Mouse (Mus musculus): ENCODE data around the gene 1700014D04Rik. TPM values are rescaled to one million over a fixed set of nuclear protein-coding genes. Genes with fewer than 3 reads are reported as not detected.
A peak's percentile ranks its signal among the peaks of the same experiment; 100 is the strongest.
"Not testable (repeated sequence)": the region's sequence is repeated elsewhere in the genome, so short reads cannot be mapped to it uniquely, and the experiment has no call there.

1700014D04Rik gene
- polyA plus RNA-seq, 1 experiment from 2014 or later, result not detected

GRCm38 (mm10) chr13:59766786-59767515, 20.4 kb upstream of the 1700014D04Rik start:
- peak overlapping the region; percentile 5; the same call in 1 of the 2 replicates for H3K4me2 ChIP-seq

DNA sequence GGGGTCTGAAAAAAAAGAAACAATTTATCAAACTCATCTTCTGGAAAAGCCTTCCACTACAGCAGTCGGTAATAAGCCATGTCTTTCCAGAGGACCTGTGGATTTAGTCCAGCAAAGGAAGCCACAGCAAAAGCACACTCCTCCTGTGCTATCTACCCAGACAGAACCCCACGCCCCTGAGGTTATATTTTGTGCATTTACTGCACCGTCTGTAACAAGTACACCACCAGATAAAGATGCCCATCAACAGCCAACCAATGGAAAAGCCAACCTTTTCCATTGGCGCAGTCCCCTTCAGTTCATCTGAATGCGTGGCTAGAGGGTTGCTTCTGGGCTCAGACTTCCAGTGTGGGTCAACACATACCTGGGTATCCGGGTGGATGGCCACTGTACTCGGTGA, 16.2 kb upstream of the 1700014D04Rik start:
- Histone ChIP-seq H3K36me3 (ENCODE audit: poor library complexity, severe bottlenecking) (peaks cover 61% of the 10 kb centered on the region), H3K27ac (no peak overlapping the region), H3K4me3 (no peak overlapping the region), H3K27me3 (no peaks in the 10 kb centered on the region), H3K9me3 (replicated peaks) (no peaks in the 10 kb centered on the region), H3K9ac (no peak overlapping the region), H3K4me1 (peaks cover 18% of the 10 kb centered on the region), H3K4me2 (no peak overlapping the region)
- WGBS, result 95% methylated on average over 7 of the region's 7 CpGs
- no peak for ATAC-seq

More at GRCm38 (mm10) chr13:59766786-59767515, 20.4 kb upstream of the 1700014D04Rik start:
- Histone ChIP-seq H3K4me3 (no peak overlapping the region), H3K9ac (peak overlapping the region; percentile 17; the same call in 1 of the 2 replicates), H3K4me1 (peaks cover 41% of the 10 kb centered on the region), H3K27ac (no peak overlapping the region), H3K9me3 (replicated peaks) (no peaks in the 10 kb centered on the region), H3K27me3 (no peaks in the 10 kb centered on the region), H3K36me3 (ENCODE audit: poor library complexity, severe bottlenecking) (peaks cover 27% of the 10 kb centered on the region)
- 85% methylated on average over 11 of the region's 11 CpGs for WGBS
- ATAC-seq, result no peak

DNA sequence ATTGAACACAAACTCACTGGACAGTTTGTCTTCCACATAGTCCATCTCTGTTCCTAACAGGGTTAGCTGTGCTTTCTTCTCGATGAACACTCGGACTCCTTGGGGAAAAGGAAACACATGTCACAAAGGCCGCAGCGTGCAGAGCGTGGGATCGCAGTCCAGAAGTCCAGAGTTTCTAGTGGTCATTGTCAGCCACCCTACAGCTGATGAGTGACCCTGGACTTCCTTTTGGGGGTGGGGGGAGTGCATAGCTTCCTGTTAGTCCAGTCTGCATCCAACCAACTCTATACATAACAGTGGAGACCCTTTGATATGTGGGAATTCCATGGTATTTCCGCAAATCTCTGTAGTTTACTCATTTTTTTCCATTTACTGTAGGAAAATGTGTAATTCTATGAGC, 10.4 kb upstream of the 1700014D04Rik start:
- H3K4me2 ChIP-seq, result no peak overlapping the region
- H3K27me3 ChIP-seq, result no peaks in the 10 kb centered on the region
- WGBS, result 95% methylated on average over 7 of the region's 7 CpGs
- H3K9me3 ChIP-seq (replicated peaks), result no peaks in the 10 kb centered on the region
- no peak overlapping the region for H3K9ac ChIP-seq
- H3K4me3 ChIP-seq, result no peak overlapping the region
- peaks cover 70% of the 10 kb centered on the region for H3K36me3 ChIP-seq (ENCODE audit: poor library complexity, severe bottlenecking)
- no peak overlapping the region for H3K27ac ChIP-seq
- H3K4me1 ChIP-seq, result no peaks in the 10 kb centered on the region
- ATAC-seq, result no peak

DNA sequence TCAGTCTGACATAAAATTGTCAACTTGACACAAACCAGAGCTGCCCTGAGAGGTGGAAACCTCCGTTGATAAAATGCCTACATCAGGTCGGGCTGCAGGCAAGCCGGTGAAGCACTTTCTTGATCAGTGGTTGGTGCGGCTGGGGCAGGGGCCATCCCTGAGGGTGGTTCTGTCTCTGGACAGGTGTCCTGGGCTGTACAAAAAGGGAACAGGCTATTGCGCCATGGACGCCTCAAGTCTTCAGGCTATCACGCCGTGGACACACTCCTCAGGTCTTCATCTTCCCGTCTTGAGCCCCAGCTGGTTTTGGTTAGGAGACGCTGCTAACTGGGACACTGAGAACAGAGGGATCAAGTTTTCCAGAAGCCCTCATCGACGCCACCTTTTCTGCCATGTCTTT, 3.8 kb upstream of the 1700014D04Rik start:
- no peak for ATAC-seq
- no peaks in the 10 kb centered on the region for H3K4me1 ChIP-seq
- no peak overlapping the region for H3K4me3 ChIP-seq
- 86% methylated on average over 12 of the region's 12 CpGs for WGBS
- H3K36me3 ChIP-seq (ENCODE audit: poor library complexity, severe bottlenecking), result peaks cover 14% of the 10 kb centered on the region
- no peak overlapping the region for H3K9ac ChIP-seq
- no peaks in the 10 kb centered on the region for H3K9me3 ChIP-seq (replicated peaks)
- no peak overlapping the region for H3K27ac ChIP-seq
- no peaks in the 10 kb centered on the region for H3K27me3 ChIP-seq
- H3K4me2 ChIP-seq, result no peak overlapping the region

DNA sequence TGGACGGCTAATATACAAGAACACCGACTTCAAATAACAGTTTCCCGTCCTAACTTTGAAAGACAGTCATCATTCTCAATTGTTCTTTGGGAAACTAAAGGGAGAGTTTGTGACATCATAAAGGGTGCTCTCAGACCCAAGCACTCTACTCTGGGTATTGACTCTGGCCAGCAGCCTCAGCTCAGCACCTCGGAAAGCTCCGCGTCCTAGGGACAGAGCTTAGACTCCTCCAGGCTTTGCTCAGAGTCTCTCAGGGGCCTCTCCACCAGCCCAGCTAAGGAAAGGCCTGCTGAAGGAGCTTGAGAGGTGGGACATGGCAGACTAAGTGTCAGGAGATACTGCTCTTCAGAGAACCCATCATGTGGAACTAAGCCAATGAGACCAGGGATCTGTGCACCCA, 388 bp downstream of the 1700014D04Rik start:
- no peak overlapping the region for H3K4me2 ChIP-seq
- no peak for ATAC-seq
- 81% methylated on average over 5 of the region's 6 CpGs for WGBS

DNA sequence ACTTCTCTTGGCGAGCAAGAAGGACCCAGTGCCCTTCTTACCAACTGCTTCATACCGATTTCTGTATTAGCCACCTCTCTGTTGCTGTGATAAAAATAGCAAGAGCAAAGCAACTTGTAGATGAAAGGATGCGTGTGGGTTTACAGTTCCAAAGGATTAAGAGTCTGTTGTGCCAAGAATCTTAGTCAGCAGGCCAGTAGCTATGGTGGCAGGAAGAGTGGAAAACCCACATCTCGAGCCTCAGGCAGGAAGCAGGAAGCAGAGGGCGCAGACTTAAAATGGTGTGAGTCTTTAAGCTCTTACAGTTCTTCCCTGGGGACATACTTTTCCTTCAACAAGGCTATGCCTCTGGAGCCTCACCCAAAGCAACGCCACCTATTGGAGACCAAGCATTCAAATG, 1.1 kb downstream of the 1700014D04Rik start:
- no peak for ATAC-seq
- WGBS, result 90% methylated on average over 6 of the region's 6 CpGs

More for the DNA sequence above, 388 bp downstream of the 1700014D04Rik start:
- no peaks in the 10 kb centered on the region for H3K9me3 ChIP-seq (replicated peaks)
- H3K9ac ChIP-seq, result no peak overlapping the region
- H3K4me1 ChIP-seq, result no peaks in the 10 kb centered on the region
- H3K27me3 ChIP-seq, result no peaks in the 10 kb centered on the region
- H3K27ac ChIP-seq, result no peak overlapping the region
- no peaks in the 10 kb centered on the region for H3K36me3 ChIP-seq (ENCODE audit: poor library complexity, severe bottlenecking)
- no peak overlapping the region for H3K4me3 ChIP-seq

GRCm38 (mm10) chr13:59741697-59742096, 4.9 kb downstream of the 1700014D04Rik start:
- H3K4me2 ChIP-seq, result no peak overlapping the region

More for the DNA sequence above, 1.1 kb downstream of the 1700014D04Rik start:
- Histone ChIP-seq H3K27ac (no peak overlapping the region), H3K9me3 (replicated peaks) (no peaks in the 10 kb centered on the region), H3K4me3 (no peak overlapping the region), H3K36me3 (ENCODE audit: poor library complexity, severe bottlenecking) (no peaks in the 10 kb centered on the region), H3K9ac (no peak overlapping the region), H3K4me1 (no peaks in the 10 kb centered on the region), H3K27me3 (no peaks in the 10 kb centered on the region), H3K4me2 (no peak overlapping the region)

DNA sequence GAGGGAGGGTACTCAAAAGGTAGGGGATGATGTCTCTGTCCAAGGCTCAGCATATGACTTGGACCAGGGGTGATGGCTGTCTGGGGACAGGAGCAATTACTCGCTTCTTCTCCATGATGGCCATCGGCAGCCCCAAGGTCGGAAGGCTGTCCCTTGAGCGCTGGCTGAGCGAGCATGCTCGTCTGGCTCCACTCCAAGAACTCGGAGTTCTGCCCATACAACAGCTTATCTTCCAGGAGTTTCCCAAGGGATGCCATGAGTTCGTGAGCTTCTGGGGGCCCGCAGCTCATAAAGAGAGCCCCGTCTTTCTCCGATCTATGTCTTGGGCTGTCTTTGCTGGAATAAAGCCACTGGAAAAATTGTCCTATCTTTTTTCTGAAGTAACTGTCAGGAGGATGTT, 5.5 kb downstream of the 1700014D04Rik start:
- no peak overlapping the region for H3K4me3 ChIP-seq
- H3K36me3 ChIP-seq (ENCODE audit: poor library complexity, severe bottlenecking), result no peaks in the 10 kb centered on the region
- H3K4me2 ChIP-seq, result no peak overlapping the region
- WGBS, result 92% methylated on average over 11 of the region's 11 CpGs
- no peak overlapping the region for H3K9ac ChIP-seq
- no peaks in the 10 kb centered on the region for H3K9me3 ChIP-seq (replicated peaks)
- no peak for ATAC-seq
- no peaks in the 10 kb centered on the region for H3K4me1 ChIP-seq
- H3K27ac ChIP-seq, result no peak overlapping the region
- H3K27me3 ChIP-seq, result no peaks in the 10 kb centered on the region

More at GRCm38 (mm10) chr13:59741697-59742096, 4.9 kb downstream of the 1700014D04Rik start:
- H3K27me3 ChIP-seq, result no peaks in the 10 kb centered on the region
- H3K27ac ChIP-seq, result no peak overlapping the region
- H3K9ac ChIP-seq, result no peak overlapping the region
- no peak overlapping the region for H3K4me3 ChIP-seq
- no peaks in the 10 kb centered on the region for H3K4me1 ChIP-seq
- no peak for ATAC-seq
- WGBS, result 80% methylated on average over 10 of the region's 10 CpGs
- no peaks in the 10 kb centered on the region for H3K9me3 ChIP-seq (replicated peaks)
- no peaks in the 10 kb centered on the region for H3K36me3 ChIP-seq (ENCODE audit: poor library complexity, severe bottlenecking)

GRCm38 (mm10) chr13:59739397-59739796, 7.2 kb downstream of the 1700014D04Rik start:
- 92% methylated on average over 4 of the region's 4 CpGs for WGBS
- no peak overlapping the region for H3K27ac ChIP-seq
- H3K9me3 ChIP-seq (replicated peaks), result no peaks in the 10 kb centered on the region
- no peak for ATAC-seq
- no peak overlapping the region for H3K9ac ChIP-seq
- H3K4me2 ChIP-seq, result no peak overlapping the region
- no peaks in the 10 kb centered on the region for H3K4me1 ChIP-seq
- no peaks in the 10 kb centered on the region for H3K36me3 ChIP-seq (ENCODE audit: poor library complexity, severe bottlenecking)
- no peak overlapping the region for H3K4me3 ChIP-seq
- H3K27me3 ChIP-seq, result no peaks in the 10 kb centered on the region

GRCm38 (mm10) chr13:59738455-59738854, 8.1 kb downstream of the 1700014D04Rik start:
- no peak overlapping the region for H3K4me2 ChIP-seq
- no peak for ATAC-seq
- H3K4me3 ChIP-seq, result no peak overlapping the region
- H3K4me1 ChIP-seq, result no peaks in the 10 kb centered on the region
- H3K9ac ChIP-seq, result no peak overlapping the region
- H3K27ac ChIP-seq, result no peak overlapping the region
- H3K36me3 ChIP-seq (ENCODE audit: poor library complexity, severe bottlenecking), result no peaks in the 10 kb centered on the region
- 81% methylated on average over 2 of the region's 2 CpGs for WGBS
- no peaks in the 10 kb centered on the region for H3K9me3 ChIP-seq (replicated peaks)
- H3K27me3 ChIP-seq, result no peaks in the 10 kb centered on the region

- Histone ChIP-seq H3K36me3 (ENCODE audit: poor library complexity, severe bottlenecking) (no peaks in the 10 kb centered on the region), H3K27ac (no peak overlapping the region), H3K9me3 (replicated peaks) (no peaks in the 10 kb centered on the region), H3K4me1 (no peaks in the 10 kb centered on the region), H3K4me2 (no peak overlapping the region), H3K27me3 (no peaks in the 10 kb centered on the region), H3K4me3 (no peak overlapping the region), H3K9ac (no peak overlapping the region)
- no peak for ATAC-seq
- 31% methylated on average over 3 of the region's 3 CpGs for WGBS
Observed at GRCm38 (mm10) chr13:59735190-59735589, 11.4 kb downstream of the 1700014D04Rik start.

GRCm38 (mm10) chr13:59734347-59734746, 12.2 kb downstream of the 1700014D04Rik start:
- not testable (repeated sequence) for H3K9ac ChIP-seq; H3K27ac ChIP-seq; H3K4me3 ChIP-seq; H3K4me2 ChIP-seq; ATAC-seq; H3K9me3 ChIP-seq (replicated peaks); H3K27me3 ChIP-seq; H3K4me1 ChIP-seq; H3K36me3 ChIP-seq (ENCODE audit: poor library complexity, severe bottlenecking)
- 23% methylated on average over 6 of the region's 6 CpGs for WGBS

DNA sequence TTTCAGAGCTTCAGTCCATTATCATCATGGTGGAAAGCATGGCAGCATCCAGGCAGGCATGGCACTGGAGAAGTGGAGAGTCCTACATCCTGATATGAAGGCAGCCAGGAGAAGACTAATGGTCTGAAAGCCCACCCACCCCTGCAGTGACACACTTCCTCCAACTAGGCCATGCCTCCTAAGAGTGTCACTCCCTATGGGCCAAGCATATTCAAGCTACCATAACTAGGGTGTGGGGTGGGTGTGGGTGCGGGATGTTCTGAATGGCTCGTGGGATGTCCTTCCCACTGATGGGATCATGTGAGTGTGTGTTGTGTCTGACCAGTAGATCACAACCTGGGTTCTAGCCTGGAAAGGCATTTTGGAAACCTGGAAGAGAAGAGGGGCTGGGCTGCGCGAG, 12.6 kb downstream of the 1700014D04Rik start:
- 77% methylated on average over 4 of the region's 4 CpGs for WGBS
- no peak overlapping the region for H3K4me2 ChIP-seq
- H3K9me3 ChIP-seq (replicated peaks), result no peaks in the 10 kb centered on the region
- no peaks in the 10 kb centered on the region for H3K27me3 ChIP-seq
- no peaks in the 10 kb centered on the region for H3K4me1 ChIP-seq
- H3K9ac ChIP-seq, result no peak overlapping the region
- no peak for ATAC-seq
- no peaks in the 10 kb centered on the region for H3K36me3 ChIP-seq (ENCODE audit: poor library complexity, severe bottlenecking)
- H3K27ac ChIP-seq, result no peak overlapping the region
- no peak overlapping the region for H3K4me3 ChIP-seq

Data from forebrain, embryonic 13.5 days (tissue).